Mouse (Mus musculus) E14TG2a.4 (cell line): ENCODE results near the gene Prr14.

Experiments used
- CTCF ChIP-seq: conservative IDR thresholded peaks from 2 replicates; pipeline ENCODE4 v1.5.1; 2014; ENCODE audit warnings: low read length
- POU5F1 ChIP-seq: IDR thresholded peaks from 2 replicates; pipeline ENCODE4 v1.6.1; 2014; ENCODE audit warnings: low read length, borderline replicate concordance

DNA sequence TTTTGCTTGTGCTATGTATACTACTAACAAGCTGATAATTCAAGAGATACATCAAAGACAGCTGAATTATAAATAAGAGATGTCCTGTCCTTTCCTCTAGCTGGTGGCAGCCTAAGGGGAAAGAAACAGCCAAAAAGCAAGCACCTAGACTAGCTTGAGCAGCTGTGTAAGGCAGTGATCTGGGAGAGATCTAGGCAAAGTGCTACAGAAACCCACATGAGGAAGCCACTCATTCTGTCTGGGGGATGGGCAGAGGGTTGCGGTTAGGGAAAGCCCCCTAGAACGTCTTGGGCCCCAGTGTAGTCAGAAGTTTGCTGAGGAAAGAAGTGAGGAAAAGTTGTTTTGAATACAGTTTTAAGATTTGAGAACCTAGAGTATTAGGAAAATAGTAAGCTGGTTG is 20.9 kb downstream of the Prr14 start:
- no peak for TF ChIP-seq CTCF
- no peak for TF ChIP-seq POU5F1
